Mouse (Mus musculus) cerebellum, postnatal 25 days (tissue): Measurements from ENCODE around the gene Calhm1.

ENCODE experiments used
- DNase-seq, 2 experiments: peaks; one replicate each; pipeline ENCODE4 v3.0.0; 2021; ENCODE audit warnings: mixed read lengths in 2 of 2

Calhm1 gene

GRCm38 (mm10) chr19:47144154-47144553 is at the start of gene Calhm1:
Gene Calhm1, minus strand, starts transcription at chr19:47144254.
- no peak for DNase-seq

- peak; percentile 41 to 51 for DNase-seq
Measured at GRCm38 (mm10) chr19:47192158-47192557, 48.1 kb upstream of the Calhm1 start.

- peak; percentile 75 to 86 for DNase-seq
Measured at GRCm38 (mm10) chr19:47188515-47189128, 44.6 kb upstream of the Calhm1 start.

- peak; percentile 55 to 77 for DNase-seq
Measured at GRCm38 (mm10) chr19:47186514-47187275, 42.6 kb upstream of the Calhm1 start.

DNA sequence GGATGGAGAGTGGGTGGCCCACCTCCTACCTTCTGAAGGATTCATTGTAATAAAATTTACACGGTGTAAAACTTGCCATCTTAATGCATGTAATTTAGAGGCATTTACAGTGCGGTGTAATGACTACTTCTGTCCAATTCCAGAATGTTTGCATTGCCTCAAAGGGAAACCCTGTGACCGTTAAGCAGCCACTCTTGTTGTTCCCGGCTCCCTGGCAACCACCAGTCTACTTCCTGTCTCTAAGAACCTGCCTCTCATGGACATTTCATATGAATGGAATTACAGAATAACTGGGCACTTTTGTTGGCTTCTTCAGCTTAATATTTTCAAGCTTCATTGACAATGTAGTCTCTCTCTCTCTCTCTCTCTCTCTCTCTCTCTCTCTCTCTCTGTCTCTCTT is 40.7 kb upstream of the Calhm1 start:
- DNase-seq: no peak

DNA sequence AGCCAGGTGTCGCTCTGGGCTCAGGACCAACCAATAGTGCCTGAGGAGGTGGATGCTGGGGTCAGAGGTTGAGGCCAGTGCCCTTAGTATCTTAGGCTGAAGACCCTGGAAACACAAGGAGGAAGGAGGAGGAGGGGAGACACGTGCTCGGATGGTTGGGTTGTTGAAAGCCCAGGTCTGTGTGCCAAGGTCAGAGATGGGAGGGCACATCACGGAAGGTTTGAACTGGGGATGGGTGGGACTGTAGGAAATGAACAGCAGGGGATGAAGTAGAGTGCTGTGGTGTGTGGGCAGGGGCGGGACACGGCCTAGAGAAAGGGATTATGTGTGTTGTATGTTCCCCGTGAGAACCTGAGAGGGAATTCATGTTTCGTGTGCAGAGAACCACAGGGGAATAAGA is 40.2 kb upstream of the Calhm1 start:
- DNase-seq: peak in 1 of 2 experiments; percentile 13

DNA sequence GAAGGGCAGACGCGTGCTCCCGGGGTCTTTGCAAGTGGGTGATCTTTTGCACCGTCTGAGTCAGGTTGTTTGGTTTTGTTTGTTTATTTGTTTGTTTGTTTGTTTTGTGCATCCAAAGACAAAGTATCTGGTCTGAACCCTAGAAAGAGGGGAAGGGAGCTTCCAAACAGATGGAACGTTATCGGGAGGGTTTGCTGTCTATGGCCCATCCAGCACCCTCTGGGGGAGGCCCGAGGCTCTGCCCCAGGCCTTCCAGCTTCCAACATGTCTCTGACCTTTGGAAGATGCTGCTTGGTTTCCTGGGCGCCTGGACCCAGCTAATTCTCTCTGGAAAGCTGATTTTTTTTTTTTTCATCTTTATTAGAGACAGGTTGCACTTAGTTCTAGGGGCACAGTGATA is 36.0 kb upstream of the Calhm1 start:
- DNase-seq: peak; percentile 44 to 59

DNA sequence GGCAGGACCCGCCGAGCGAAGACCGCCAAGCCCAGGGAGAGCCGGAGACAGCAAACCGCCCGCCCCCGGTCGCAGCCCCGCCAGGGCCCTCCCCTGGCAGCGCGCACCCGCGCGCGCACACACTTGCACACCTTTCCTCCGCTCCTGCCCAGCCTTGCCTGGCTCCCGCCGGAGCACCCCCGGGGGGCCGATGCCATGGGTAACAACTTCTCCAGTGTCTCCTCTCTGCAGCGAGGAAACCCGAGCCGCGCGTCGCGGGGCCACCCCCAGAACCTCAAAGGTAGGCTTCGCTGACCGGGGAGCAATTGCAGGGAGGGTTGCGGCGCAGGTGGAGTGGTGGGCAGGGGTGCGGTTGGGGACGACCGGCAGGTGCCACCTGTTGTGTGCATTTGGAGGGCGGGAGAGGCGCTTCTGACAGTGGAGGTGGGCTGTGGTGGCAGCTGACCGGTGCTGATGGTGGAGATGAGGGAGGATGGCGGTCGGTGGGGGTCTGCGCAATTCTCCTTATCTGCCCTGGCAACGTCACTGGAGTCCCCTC is 35.3 kb upstream of the Calhm1 start:
- peak; percentile 79 to 82 for DNase-seq

GRCm38 (mm10) chr19:47178431-47179271 is 34.6 kb upstream of the Calhm1 start, which contains the start of gene Neurl1a:
Gene Neurl1a, plus strand, starts transcription at chr19:47178820.
- peak; percentile 81 to 86 for DNase-seq

- peak; percentile 73 to 79 for DNase-seq
Measured at GRCm38 (mm10) chr19:47178001-47178400, 33.9 kb upstream of the Calhm1 start.

- no peak for DNase-seq
Measured at GRCm38 (mm10) chr19:47176916-47177505, 33.0 kb upstream of the Calhm1 start.

DNA sequence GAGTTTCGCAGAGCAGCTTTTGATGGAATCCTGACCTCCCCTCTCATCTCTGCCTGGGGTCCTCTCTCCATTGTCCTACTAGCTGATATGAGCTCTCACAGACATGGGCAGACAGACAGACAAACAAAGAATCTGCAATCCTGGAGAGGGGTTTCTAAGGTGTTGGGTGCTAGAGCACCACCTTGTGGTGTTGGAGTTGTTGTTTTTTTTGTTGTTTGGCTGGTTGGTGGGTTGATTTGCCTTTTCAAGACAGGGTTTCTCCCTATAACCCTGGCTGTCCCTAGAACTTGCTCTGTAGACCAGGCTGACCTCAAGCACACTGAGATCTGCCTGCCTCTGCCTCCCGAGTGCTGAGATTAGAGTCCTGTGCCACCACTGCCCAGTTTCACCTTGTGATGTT is 31.4 kb upstream of the Calhm1 start:
- no peak for DNase-seq

DNA sequence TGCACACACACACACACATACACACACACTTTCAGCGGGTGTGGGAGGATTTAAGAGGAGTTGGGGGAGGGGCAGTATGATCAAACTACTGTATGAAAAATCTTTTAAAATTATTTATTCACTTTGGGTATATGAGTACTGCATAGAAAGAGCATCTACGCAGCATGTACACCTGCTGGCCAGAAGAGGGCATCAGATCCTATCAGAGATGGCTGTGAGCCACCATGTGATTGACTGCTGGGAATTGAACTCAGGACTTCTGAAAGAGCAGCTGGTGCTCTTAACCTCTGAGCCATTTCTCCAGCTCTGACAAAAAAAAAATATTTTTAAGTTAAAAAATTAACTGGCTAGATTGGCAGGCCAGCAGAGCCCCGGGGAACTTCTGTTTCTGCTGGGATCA is 30.5 kb upstream of the Calhm1 start:
- peak in 1 of 2 experiments; percentile 61 for DNase-seq

GRCm38 (mm10) chr19:47168793-47169412 is 24.8 kb upstream of the Calhm1 start:
- peak; percentile 88 to 93 for DNase-seq

DNA sequence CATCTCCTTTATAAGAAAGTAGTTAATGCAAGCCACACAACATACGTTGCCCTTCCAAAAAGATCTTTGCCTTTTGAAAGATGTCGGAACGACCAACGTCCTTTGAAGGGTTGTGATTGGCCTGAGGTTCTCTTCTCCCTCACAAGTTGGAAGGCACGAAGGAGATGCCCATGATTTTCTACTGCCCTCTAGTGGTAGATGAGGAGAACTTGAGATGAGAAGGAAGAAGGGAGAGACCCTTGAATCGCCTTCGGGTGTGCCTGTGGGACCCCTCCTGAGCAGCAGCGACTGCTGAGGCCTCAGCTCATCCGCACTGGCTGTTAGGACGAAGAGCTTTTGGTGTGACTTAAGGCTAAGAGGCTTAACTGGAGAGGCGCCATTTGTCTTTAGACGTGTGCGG is 24.2 kb upstream of the Calhm1 start:
- peak in 1 of 2 experiments; percentile 36 for DNase-seq

- no peak for DNase-seq
Measured at GRCm38 (mm10) chr19:47167617-47168214, 23.7 kb upstream of the Calhm1 start.

GRCm38 (mm10) chr19:47166758-47167157 is 22.7 kb upstream of the Calhm1 start:
- DNase-seq: no peak

GRCm38 (mm10) chr19:47163176-47163744 is 19.2 kb upstream of the Calhm1 start:
- no peak for DNase-seq

DNA sequence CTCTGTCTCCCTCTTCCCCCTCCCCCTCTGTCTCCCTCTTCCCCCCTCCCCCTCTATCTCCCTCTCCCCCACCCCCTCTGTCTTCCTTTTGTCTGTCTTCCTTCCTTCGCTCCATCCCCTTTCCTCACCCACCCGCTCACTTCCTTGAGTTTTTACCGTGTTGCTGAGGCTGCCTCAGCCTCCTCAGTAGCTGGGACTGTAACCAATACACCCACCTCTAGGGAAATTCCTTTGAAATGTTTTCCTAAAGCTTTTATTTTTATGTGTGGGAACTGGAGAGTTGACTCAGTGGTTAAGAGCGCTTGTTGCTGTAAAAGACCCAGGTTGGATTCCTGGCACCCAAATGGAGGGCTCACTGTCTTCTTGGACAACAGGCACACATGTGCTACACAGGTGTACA is 17.6 kb upstream of the Calhm1 start:
- DNase-seq: no peak

DNA sequence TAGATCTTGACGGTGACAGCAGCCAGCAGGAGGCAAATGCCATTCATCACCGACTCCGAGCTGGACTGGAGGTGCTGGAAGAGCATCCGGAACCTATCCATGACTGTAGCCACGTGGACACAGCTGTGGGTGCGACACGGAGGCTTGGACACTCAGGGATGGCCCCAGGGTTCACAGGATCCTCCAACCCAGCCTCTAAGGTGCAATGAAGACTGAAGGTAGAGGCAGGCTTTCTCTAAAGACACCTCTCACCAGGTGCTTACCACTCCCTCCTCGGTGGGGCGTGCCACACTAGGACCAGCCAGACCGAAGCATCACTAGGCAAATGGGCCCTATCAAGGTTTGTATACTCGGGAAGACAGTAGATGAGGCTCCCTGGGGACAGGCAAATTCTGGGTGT is 13.6 kb upstream of the Calhm1 start, which contains the start of gene Calhm3:
TSS of gene Calhm3 (minus strand) at position 101 of the 400 bp plus-strand sequence.
- no peak for DNase-seq

DNA sequence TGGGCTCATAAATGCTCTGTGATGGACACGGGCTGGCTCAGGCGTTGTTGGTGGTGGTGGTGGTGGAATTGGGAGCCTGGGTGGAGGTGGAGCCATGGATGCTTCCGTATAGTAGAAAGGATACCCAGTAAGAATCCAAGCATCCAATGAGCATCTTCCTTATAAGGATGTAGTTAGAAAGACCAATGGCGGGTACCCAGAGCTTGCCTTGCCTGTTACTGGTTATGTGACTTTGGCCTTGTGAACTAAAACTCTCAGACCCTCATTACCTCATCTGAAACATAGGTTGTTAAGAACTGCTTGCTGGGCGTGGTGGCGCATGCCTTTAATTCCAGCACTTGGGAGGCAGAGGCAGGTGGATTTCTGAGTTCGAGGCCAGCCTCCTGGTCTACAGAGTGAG is 9.7 kb upstream of the Calhm1 start:
- no peak for DNase-seq

- no peak for DNase-seq
Measured at GRCm38 (mm10) chr19:47152062-47152369, 8.0 kb upstream of the Calhm1 start.
